In genomic region chr4:109103145-109103883, GRCm38 (mm10) we compare ENCODE assay signal across 21 mouse cellular contexts.
A peak's percentile ranks its signal among the peaks of the same experiment; 100 is the strongest.
DNase-seq lines count a peak whose midpoint lies in the region; ATAC-seq and TF ChIP-seq lines count a peak whose summit lies in the region.
"Had no signal": no experiment of that assay in that cellular context is flagged by ENCODE, and none has a peak within 500 bp of the region (broad histone marks: within the 10 kb centered on the region; RNA-seq: fewer than 3 reads in every experiment).

No protein-coding gene starts in this region.

- TF ChIP-seq CTCF in lung, postnatal 0 days (IDR thresholded peaks at IDR 0.05), result no peak
- no peak for TF ChIP-seq CTCF in lung, adult 2 months (IDR thresholded peaks at IDR 0.05; ENCODE audit: insufficient read depth, low read length)
- no peak for TF ChIP-seq CTCF in CH12.LX (conservative IDR thresholded peaks at IDR 0.05 in 1 of 2, IDR thresholded peaks at IDR 0.05 in 1 of 2; ENCODE audit: low read depth in 2 of 2, low read length in 2 of 2)
- no peak for TF ChIP-seq CTCF in layer of hippocampus, adult 2 months (conservative IDR thresholded peaks at IDR 0.05)

- TF ChIP-seq POLR2A in lung, adult 2 months (IDR thresholded peaks at IDR 0.05; ENCODE audit: borderline replicate concordance, extremely low read depth, low read depth, low read length), result no peak
- no peak for TF ChIP-seq POLR2A in CH12.LX (IDR thresholded peaks at IDR 0.05; ENCODE audit: low read depth, low read length)

- H3K4me3 ChIP-seq in kidney, embryonic 14.5 days (ENCODE audit: low read length), result no peak overlapping the region
- H3K4me3 ChIP-seq in lung, postnatal 0 days (ENCODE audit: low read depth, low read length), result no peak overlapping the region
- H3K4me3 ChIP-seq in lung, adult 2 months (replicated peaks; ENCODE audit: extremely low read depth, low read depth, low read length), result no peak overlapping the region
- H3K4me3 ChIP-seq in CH12.LX (replicated peaks in 1 of 3; ENCODE audit: low read depth in 2 of 3, low read length in 2 of 3, poor library complexity in 1 of 3), result no peak overlapping the region
- no peak overlapping the region for H3K4me3 ChIP-seq in layer of hippocampus, adult 2 months
- H3K4me3 ChIP-seq: hindbrain, embryonic 15.5 days; intestine, embryonic 15.5 days; limb, embryonic 15.5 days; midbrain, embryonic 12.5 days had no signal

- no peak overlapping the region; the same call in 1 of the 2 replicates for H3K4me2 ChIP-seq in kidney, embryonic 14.5 days (replicated peaks; ENCODE audit: low read depth, low read length)
- H3K4me2 ChIP-seq in lung, postnatal 0 days (replicated peaks; ENCODE audit: low read depth, low read length), result no peak overlapping the region
- peak overlapping the region; percentile 16; the same call in 1 of the 2 replicates for H3K4me2 ChIP-seq in CH12.LX (ENCODE audit: insufficient read depth, low read depth, poor library complexity, severe bottlenecking)
- H3K4me2 ChIP-seq: hindbrain, embryonic 15.5 days; intestine, embryonic 15.5 days; limb, embryonic 15.5 days; midbrain, embryonic 12.5 days had no signal

- H3K36me3 ChIP-seq in kidney, embryonic 14.5 days (ENCODE audit: control insufficient read depth, insufficient read depth, low read length), result peaks cover 6% of the 10 kb centered on the region; the same call in 1 of the 2 replicates
- 0 out of 2 replicates have a peak, but pooled peaks cover 5% of the 10 kb centered on the region for H3K36me3 ChIP-seq in lung, postnatal 0 days (ENCODE audit: insufficient read depth, low read length)
- H3K36me3 ChIP-seq in CH12.LX (replicated peaks in 1 of 2; ENCODE audit: control insufficient read depth in 1 of 2, insufficient read depth in 1 of 2, low read length in 1 of 2), result peaks cover 7 to 22% of the 10 kb centered on the region in 2 experiments

- dilution Hi-C loops in CH12.LX (cut with MboI; ENCODE audit: extremely low pct_ligation_motif_present, extremely low pct_unique_long_range_greater_than_20kb, low sequenced_read_pairs), result no loop called here

- H3K27me3 ChIP-seq in kidney, embryonic 14.5 days (ENCODE audit: control insufficient read depth, insufficient read depth, low read length), result no peaks in the 10 kb centered on the region
- no peaks in the 10 kb centered on the region for H3K27me3 ChIP-seq in lung, postnatal 0 days (replicated peaks; ENCODE audit: insufficient read depth, low read length)
- no peaks in the 10 kb centered on the region for H3K27me3 ChIP-seq in CH12.LX (replicated peaks)
- H3K27me3 ChIP-seq: hindbrain, embryonic 15.5 days; intestine, embryonic 15.5 days; limb, embryonic 15.5 days; midbrain, embryonic 12.5 days had no signal

- H3K27ac ChIP-seq in kidney, embryonic 14.5 days (ENCODE audit: low read depth, low read length), result no peak overlapping the region
- H3K27ac ChIP-seq in lung, postnatal 0 days (ENCODE audit: low read length), result no peak overlapping the region
- no peak overlapping the region for H3K27ac ChIP-seq in CH12.LX (ENCODE audit: insufficient read depth, low read depth)
- H3K27ac ChIP-seq in layer of hippocampus, adult 2 months, result no peak overlapping the region
- H3K27ac ChIP-seq: hindbrain, embryonic 15.5 days; intestine, embryonic 15.5 days; limb, embryonic 15.5 days; midbrain, embryonic 12.5 days; stomach, postnatal 0 days had no signal

- H3K9ac ChIP-seq in kidney, embryonic 14.5 days (ENCODE audit: low read depth, low read length), result no peak overlapping the region
- no peak overlapping the region for H3K9ac ChIP-seq in lung, postnatal 0 days (replicated peaks; ENCODE audit: low read depth)
- H3K9ac ChIP-seq in CH12.LX (ENCODE audit: insufficient read depth, low read depth), result no peak overlapping the region
- H3K9ac ChIP-seq: hindbrain, embryonic 15.5 days; intestine, embryonic 15.5 days; limb, embryonic 15.5 days; midbrain, embryonic 12.5 days had no signal

- DNase-seq in kidney, adult 18-20 months, result no peak
- DNase-seq in lung, postnatal 0 days (ENCODE audit: low spot score), result peak; percentile 29
- no peak for DNase-seq in lung, adult 2 months
- no peak for DNase-seq in CH12.LX (ENCODE audit: extremely low read depth)
- peak; percentile 44 for DNase-seq in induced T-regulatory cell, adult 2 months (ENCODE audit: low read depth)
- no peak for DNase-seq in right cerebral cortex, adult 2 months (ENCODE audit: low spot score in 2 of 2)
- DNase-seq in layer of hippocampus, adult 2 months (ENCODE audit: low spot score in 2 of 2), result no peak
- DNase-seq: adrenal gland, postnatal 14 days; cerebellum, adult 8-10 months; cerebellum, postnatal 36 days; embryo, embryonic 11 days; gastrocnemius, postnatal 10 days; layer of hippocampus, adult 9-11 months; left cerebral cortex, postnatal 4 days had no signal

- H3K9me3 ChIP-seq in kidney, embryonic 14.5 days (ENCODE audit: control insufficient read depth, low read length), result no peaks in the 10 kb centered on the region
- no peaks in the 10 kb centered on the region for H3K9me3 ChIP-seq in lung, postnatal 0 days (ENCODE audit: low read length)
- no peaks in the 10 kb centered on the region for H3K9me3 ChIP-seq in CH12.LX (replicated peaks; ENCODE audit: low read length)
- H3K9me3 ChIP-seq: hindbrain, embryonic 15.5 days; intestine, embryonic 15.5 days; limb, embryonic 15.5 days; midbrain, embryonic 12.5 days had no signal

- no peak for TF ChIP-seq EP300 in lung, postnatal 0 days (IDR thresholded peaks at IDR 0.05)
- TF ChIP-seq EP300 in CH12.LX (IDR thresholded peaks at IDR 0.05; ENCODE audit: low read length), result no peak

- TF ChIP-seq RAD21 in CH12.LX (IDR thresholded peaks at IDR 0.05; ENCODE audit: low read depth, low read length), result no peak

- ATAC-seq in kidney, embryonic 14.5 days (ENCODE audit: low FRiP score, low TSS enrichment), result peak; percentile 60; the same call in 1 of the 2 replicates
- ATAC-seq in lung, postnatal 0 days, result 0 out of 2 replicates have a peak, but pooled peaks have one; percentile 28
- ATAC-seq: forebrain, embryonic 14.5 days; intestine, embryonic 15.5 days had no signal

- in situ Hi-C loops in CH12.LX (cut with MboI; ENCODE audit: low pct_ligation_motif_present, low pct_unique_long_range_greater_than_20kb, low sequenced_read_pairs), result no loop called here

- 40% methylated on average over 9 of the region's 9 CpGs for WGBS in kidney, embryonic 14.5 days
- 35% methylated on average over 9 of the region's 9 CpGs for WGBS in lung, postnatal 0 days
- WGBS in lung, adult 2 months, result 30% methylated on average over 9 of the region's 9 CpGs

- H3K79me2 ChIP-seq in CH12.LX (replicated peaks; ENCODE audit: control insufficient read depth, extremely low read depth, insufficient read depth, poor library complexity, severe bottlenecking), result peaks cover 22% of the 10 kb centered on the region

- peaks cover 3% of the 10 kb centered on the region; the same call in 1 of the 2 replicates for H3K4me1 ChIP-seq in kidney, embryonic 14.5 days (ENCODE audit: control insufficient read depth, insufficient read depth, low read length)
- no peaks in the 10 kb centered on the region; the same call in 1 of the 2 replicates for H3K4me1 ChIP-seq in lung, postnatal 0 days (ENCODE audit: insufficient read depth, low read depth, low read length)
- peaks cover 16% of the 10 kb centered on the region for H3K4me1 ChIP-seq in lung, adult 2 months (ENCODE audit: control insufficient read depth, insufficient read depth, low read length)
- H3K4me1 ChIP-seq in CH12.LX (ENCODE audit: control insufficient read depth in 1 of 2, insufficient read depth in 2 of 2), result peaks cover 12 to 56% of the 10 kb centered on the region in 2 experiments
- H3K4me1 ChIP-seq: hindbrain, embryonic 15.5 days; limb, embryonic 15.5 days; midbrain, embryonic 12.5 days had no signal

TF ChIP-seq in CH12.LX, 34 proteins besides CTCF, POLR2A, EP300 and RAD21:
- TF ChIP-seq SIN3A (IDR thresholded peaks at IDR 0.05; ENCODE audit: low read length), result 0 out of 2 replicates have a peak, but pooled peaks have one; percentile 24
- TF ChIP-seq NRF1 (IDR thresholded peaks at IDR 0.05; ENCODE audit: low read depth, low read length), result no peak
- TF ChIP-seq CHD2 (IDR thresholded peaks at IDR 0.05; ENCODE audit: low read length), result no peak
- no peak for TF ChIP-seq POLR2AphosphoS2 (IDR thresholded peaks at IDR 0.05; ENCODE audit: low read depth, low read length)

Comparison
In these comparisons a context has a peak if more than half of its experiments do, and no peak if none do; other contexts are left out.
1. DNase-seq: peak in lung, postnatal 0 days (single experiment) and induced T-regulatory cell, adult 2 months (single experiment); none in kidney, adult 18-20 months (single experiment), lung, adult 2 months (single experiment), CH12.LX (single experiment), right cerebral cortex, adult 2 months (0 of 2) and layer of hippocampus, adult 2 months (0 of 2).